Mouse (Mus musculus) cerebral cortex, adult 2 months (tissue): ENCODE data around the gene Sec23a.

Source experiments
- WGBS: fragments of 180-500 bp; shearing (Covaris S2); methylation state at CpG from one replicate; pipeline ENCODE4 v1.1.7; 2018; 5-methylcytosine and 5-hydroxymethylcytosine counted together

Gene Sec23a

GRCm38 (mm10) chr12:59011844-59012709 is at the start of gene Sec23a:
Gene Sec23a, minus strand, starts transcription at chr12:59012017.
- under 1% methylated on average over 48 of the region's 48 CpGs for WGBS

DNA sequence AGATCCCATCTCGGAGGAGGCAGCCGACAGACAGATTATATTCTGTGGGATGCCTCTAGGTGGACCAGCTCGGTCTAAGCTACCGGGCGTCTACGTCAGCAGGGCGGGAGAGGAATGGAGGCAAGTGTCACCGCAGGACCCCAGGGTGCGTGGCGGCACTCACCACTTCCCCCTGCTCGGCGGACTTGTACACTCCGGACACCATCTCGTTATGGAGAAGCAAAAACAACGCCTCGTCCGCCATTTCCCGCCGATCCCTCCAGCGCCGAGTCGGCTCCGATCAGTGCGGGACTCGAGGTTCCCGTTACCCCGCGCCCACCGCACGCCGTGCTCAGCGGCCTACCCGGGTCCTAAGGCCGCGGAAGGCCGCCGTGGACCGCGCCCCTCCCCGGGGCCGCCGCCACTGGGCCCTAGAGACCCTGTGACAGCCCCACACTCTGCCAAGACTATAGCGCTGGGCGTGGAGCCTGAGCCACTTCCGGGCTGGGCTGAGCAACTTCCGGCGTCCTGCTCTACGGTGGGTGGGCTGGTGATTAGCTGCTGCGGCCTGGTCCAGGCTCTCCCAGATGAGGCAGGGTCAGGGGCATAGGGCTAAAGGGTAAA is 49.3 kb upstream of the Sec23a start, which contains the start of gene Trappc6b:
Gene Trappc6b, minus strand, starts transcription at position 480 of the 603 bp plus-strand sequence.
- under 1% methylated on average over 49 of the region's 49 CpGs for WGBS

- 15% methylated on average over 4 of the region's 4 CpGs for WGBS
Observed at GRCm38 (mm10) chr12:59060322-59060721, 48.5 kb upstream of the Sec23a start.

GRCm38 (mm10) chr12:59058242-59058641 is 46.4 kb upstream of the Sec23a start:
- WGBS, result 77% methylated on average over 5 of the region's 5 CpGs

DNA sequence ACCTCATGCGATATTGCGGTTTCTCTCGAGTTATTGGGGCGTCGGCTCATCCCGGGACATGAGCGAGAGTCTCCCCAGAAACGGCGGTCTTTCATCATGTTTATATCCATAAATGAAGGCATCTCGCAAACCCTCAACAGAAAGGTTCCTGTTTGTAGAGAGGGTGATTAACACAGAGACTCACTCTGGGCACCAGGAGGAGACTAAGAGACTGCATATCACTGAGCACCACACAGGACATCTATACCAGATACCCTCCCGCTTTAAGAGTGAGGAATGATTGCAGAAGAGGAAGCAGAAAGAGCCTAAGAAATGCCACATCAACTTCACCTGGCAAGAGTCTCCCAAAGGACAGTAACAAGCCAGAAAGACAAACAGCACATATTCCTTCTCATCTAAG is 44.4 kb upstream of the Sec23a start:
- whole genome bisulfite sequencing, result 98% methylated on average over 11 of the region's 11 CpGs

DNA sequence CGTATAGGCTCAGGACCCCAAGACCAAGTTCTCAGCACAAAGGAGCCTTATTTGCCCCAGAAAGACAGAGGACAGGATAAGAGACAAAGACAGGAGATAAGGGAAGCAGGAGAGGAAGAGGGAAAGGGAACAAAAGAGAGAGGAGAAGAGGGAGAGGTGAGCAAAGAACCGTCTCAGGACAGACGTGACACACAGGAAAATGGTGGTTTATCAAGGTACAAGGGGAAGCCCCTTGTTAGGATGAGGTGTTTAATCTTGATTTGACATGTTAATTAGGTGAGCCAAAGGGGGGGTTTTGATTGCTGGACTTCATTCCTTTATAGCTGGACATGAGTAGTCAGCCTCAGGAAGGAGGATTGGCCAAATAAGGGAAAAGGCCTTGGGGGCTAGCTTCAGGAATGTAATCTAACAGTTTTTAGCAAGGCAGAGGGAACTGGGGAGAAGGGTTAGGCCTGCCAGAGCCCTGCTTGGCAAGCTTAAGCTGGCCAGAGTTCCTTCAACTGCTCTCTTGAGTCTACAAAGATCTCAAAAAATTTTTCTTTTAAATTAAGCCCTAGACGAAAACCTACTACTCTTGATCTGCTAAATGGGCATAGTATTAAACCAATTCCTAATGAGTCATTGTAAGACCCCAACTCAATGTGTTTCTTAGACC is 43.5 kb upstream of the Sec23a start:
- WGBS, result 73% methylated on average over 4 of the region's 4 CpGs

DNA sequence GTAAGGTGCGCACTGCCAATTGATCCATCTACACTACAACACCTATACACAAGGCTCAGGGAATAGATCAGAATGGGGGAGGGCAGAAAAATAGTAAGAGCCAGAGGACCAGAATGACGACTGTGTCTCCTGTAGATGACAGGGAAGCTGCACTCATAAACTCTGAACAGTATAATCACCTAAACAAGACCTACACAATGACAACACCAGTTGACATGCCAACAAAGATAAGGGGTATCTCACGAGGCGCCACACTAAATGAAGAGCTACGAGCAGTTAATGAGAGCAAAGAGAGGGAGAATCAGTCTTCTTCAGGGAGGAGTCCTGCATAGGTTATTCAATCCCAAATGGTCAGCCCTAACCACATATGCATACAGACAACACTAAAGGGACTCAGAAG is 41.3 kb upstream of the Sec23a start:
- WGBS, result 94% methylated on average over 5 of the region's 5 CpGs

DNA sequence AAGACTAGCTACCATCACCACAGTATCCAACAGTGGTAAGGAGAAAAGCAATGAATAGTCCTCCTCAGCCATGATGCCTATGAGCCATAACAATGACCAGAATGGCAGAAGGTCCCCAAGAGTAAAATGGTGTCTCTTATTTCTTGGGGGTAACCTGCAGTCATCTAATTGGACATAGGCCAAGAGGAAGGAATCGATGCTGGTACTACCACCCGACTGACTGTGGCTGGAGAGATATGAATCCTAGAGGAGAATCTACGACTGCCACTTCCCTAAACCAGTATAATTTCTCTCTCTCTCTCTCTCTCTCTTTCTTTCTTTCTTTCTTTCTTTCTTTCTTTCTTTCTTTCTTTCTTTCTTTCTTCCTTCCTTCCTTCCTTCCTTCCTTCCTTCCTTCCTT is 40.7 kb upstream of the Sec23a start:
- WGBS, result 90% methylated on average over 3 of the region's 3 CpGs

DNA sequence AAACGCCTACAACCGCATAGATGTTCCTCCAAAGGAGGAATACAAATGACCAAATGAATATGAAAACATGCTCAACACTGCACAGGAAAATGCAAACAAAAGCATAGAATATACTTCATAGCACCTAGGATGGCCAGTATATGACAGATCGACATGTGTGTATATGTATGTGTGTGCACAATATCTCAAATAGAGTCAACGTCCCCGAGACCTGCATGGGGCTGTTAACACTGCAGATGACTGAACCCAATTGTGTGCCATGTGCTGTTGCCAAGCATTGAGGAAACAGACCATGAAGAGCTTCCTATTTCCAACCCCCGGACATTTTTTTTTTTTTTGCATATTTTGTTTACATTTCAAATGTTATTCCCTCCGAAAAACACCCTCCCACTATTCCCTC is 29.0 kb upstream of the Sec23a start:
- WGBS, result 30% methylated on average over 7 of the region's 7 CpGs

GRCm38 (mm10) chr12:59039971-59040844 is 28.4 kb upstream of the Sec23a start:
- 20% methylated on average over 23 of the region's 23 CpGs for WGBS

DNA sequence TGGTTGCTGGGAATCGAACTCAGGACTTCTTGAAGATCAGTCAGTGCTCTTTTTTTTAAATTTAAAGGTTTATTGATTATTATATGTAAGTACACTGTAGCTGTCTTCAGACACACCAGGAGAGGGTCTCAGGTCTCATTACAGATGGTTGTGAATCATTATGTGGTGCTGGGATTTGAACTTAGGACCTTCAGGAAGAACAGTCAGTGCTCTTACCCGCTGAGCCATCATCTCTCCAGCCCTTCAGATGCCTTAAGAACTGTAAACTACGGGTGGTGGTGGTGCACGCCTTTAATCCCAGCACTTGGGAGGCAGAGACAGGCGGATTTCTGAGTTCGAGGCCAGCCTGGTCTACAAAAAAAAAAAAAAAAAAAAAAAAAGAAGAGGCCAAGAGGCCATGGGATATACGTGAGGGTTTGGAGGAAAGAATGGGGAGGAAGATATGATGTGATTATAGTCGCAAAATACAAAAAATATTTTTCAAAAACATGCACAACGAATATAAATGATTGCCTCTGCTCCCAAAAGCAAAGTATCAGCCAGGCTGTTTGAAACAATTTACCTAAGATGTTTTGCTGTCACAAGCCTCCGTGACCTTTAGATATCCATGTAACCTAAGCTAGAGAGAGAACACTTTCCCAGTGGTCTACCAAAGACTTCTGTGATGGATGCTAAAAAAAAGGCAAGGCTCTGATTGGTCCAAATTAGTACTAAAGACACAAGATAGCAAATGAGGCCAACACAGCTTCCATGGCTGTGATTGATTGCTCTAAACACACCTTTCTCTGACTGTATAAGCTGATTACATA is 27.5 kb upstream of the Sec23a start:
- 73% methylated on average over 10 of the region's 10 CpGs for WGBS

GRCm38 (mm10) chr12:59032101-59032500 is 20.3 kb upstream of the Sec23a start:
- WGBS, result 61% methylated on average over 5 of the region's 5 CpGs

DNA sequence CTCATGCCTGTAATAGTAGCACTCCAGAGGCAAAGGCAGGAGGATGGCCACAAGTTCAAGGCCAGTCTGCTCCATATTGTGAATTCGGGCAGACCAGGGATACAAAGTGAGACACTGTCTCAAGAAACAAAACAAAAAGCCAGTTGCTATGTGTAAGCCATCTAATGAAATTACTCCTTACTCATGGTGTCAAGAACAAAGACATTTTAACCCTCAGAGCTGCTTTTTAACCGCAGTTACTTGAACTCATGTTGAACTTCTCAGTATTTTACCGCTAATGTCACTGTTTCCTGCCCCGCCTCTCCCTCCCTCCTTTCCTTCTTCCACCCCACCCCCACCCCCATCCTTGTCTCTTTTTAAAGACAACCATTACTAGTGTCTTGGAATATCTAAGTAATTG is 9.5 kb upstream of the Sec23a start:
- WGBS, result 92% methylated on average over 4 of the region's 4 CpGs

DNA sequence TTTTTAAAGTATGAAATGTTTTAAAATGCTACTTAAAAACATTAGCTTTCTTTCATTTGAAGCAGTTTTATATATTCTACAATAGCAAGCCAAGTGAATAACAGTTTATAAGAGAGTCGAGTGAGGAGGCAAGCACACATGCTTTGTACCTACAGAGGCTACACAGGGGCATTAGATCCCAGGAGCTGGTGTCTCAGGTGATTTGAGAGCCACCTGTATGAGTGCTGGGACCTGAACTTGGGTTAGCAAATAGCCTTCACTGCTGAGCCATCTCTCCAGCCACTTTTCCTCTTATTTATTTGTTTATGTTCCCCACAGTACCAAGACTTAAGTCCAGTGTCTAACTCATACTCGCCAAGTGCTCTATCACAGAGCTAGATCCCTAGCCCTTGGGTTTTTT is 8.1 kb upstream of the Sec23a start:
- 91% methylated on average over 2 of the region's 2 CpGs for WGBS

DNA sequence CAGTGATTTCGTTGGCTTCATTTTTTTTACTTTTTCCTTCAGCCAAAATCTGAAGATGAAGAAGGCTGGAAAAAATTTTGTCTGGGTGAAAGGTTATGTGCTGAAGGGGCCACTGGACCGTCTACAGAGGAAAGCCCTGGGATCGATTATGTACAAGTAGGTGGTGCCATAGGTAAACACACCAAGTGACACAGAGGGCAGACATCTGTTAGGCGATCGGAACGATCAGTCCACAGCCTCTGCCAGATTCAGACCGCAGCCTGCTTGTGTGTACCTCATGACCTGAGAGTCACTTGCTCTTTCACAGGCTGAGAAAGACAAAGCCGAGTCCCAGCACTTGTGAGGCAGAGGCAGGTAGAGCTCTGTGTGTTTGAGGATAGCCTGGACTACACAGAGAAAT is 6.2 kb upstream of the Sec23a start:
- 90% methylated on average over 8 of the region's 8 CpGs for WGBS

- under 1% methylated on average over 28 of the region's 28 CpGs for WGBS
Observed at GRCm38 (mm10) chr12:59013234-59013633, 1.4 kb upstream of the Sec23a start, which contains the start of gene Gemin2. Gene Gemin2, plus strand, starts transcription at chr12:59013393.

- under 1% methylated on average over 7 of the region's 7 CpGs for WGBS
Observed at GRCm38 (mm10) chr12:59012710-59013091, 884 bp upstream of the Sec23a start.

DNA sequence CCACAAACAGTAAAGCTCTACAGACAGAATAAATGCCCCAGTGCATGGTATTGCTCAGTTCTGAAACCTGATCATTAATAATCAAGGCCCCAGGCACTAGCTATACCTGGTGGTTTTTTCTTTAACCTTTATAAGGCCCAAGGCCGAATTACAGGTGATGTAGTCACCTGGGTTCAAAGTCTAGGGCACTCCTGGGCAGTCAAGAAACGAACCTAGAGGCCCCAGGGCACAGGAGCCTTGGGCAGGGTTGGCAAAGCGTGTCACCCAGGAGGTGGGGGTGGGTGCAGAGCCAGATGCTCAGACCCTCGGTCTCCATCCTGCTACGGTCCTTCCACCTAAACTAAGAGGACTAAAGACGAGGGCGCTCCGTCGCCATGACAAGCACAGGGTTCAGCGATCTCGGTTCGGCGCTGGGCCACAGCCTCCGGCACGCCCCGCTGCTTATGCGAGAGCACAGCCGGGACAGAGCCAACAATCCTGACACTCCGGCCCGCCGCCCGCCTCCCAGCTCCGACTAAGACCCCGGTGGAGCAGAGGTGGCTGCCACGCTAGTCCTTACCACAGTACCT is 458 bp downstream of the Sec23a start:
- 2% methylated on average over 25 of the region's 25 CpGs for WGBS

- WGBS, result 43% methylated on average over 2 of the region's 2 CpGs
Observed at GRCm38 (mm10) chr12:59010482-59010881, 1.3 kb downstream of the Sec23a start.

GRCm38 (mm10) chr12:58985766-58986165 is 26.1 kb downstream of the Sec23a start:
- WGBS, result 82% methylated on average over 3 of the region's 3 CpGs
